Mouse (Mus musculus) gonadal fat pad, adult 2 months (tissue): ENCODE results near the gene Gorasp1. TPM values are rescaled to one million over a fixed set of nuclear protein-coding genes. Genes with fewer than 3 reads are reported as not detected.

Experiments
- DNase-seq: peaks from one replicate; pipeline ENCODE4 v3.0.0-alpha.2; 2012; ENCODE audit warnings: low read depth
- polyA plus RNA-seq: library from polyadenylated mRNA; depleted of rRNA; stranded (reverse); fragments of >200 nt; gene quantifications from 2 replicates; pipeline ENCODE4 v1.2.3, GENCODE M21; 2012

Gene Gorasp1
- polyA plus RNA-seq, 1 experiment, result 47.2 TPM

DNA sequence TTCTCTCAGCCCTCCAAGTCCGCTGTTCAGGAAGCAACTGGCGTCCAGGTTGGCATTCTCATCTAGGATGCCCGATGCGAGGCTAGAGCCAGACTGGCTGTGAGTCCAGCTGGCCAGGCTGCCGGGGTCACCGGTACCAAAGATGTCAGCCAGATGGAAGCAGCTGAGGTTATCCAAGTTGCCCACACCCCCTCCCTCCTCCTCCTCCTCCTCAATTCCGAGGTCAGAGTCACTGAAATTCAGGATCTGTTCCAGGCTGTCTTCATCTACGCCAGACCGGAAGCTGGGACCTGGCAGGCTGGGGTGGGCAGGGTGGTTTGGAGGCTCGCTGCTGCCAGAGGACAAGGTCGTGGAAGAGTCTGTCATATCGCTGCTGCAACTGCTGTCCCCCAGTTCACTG is 35.2 kb upstream of the Gorasp1 start:
- DNase-seq, result no peak

DNA sequence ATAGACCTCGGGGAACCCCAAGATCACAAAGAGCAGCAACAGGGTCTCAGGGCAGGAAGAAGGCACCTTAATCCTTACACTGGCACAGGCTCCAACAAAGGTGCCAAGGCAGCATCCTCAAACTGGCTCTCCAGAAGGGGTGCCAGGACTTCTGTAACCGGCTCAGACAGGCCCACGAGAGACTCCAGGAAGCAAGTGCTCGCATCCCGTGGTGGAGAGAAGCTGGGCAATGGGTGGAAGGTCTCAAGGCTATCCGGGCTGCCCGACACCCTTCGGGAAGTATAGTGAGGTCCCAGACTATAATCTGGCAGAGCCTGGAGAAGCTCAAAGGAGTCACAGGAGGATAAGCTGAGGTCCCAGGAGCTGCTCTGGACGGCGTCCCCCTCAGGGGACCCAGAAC is 34.8 kb upstream of the Gorasp1 start:
- DNase-seq, result no peak

DNA sequence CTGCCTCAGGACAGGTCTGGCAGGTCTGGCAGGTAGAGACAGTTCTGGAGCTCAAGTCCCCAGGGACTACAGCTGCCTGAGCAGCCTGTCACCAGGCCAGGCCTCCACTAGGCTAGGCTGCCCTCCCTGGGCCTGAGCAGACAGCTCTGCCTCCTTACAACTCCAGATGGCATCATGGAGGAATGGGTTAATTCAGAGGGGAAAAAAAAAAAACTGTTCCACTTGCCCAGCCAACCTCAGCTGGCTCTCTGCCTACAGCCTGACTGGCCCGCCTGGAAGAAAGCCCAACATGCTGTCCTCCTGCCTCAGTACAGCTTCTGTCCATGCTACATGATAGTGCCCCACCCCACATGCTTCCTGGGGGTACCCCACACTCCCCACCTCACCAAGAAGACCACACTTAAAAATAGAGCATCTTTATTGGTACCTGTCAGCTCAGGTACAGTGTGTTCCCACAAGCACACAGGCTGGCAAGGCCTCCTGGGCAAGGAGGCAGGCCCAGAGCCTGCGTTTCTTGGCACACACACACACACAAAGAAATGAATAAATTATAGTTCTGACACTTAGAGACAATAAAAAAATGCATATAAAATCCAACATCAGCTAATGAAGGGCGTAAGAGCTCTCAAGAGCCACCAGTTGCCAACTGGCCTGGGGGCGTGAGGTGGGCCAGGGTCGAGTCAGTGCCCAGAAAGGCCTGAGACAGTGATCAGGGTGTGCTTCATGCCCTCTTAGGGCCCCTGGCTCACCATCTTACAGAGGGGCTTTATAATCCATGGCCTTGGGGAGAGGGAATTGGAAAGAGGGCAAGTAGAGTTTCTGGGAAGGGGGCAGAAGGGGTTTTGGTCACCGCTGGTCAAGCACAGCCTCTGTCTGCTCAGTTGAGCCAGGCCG is 33.6 kb upstream of the Gorasp1 start:
- peak; percentile 71 for DNase-seq

DNA sequence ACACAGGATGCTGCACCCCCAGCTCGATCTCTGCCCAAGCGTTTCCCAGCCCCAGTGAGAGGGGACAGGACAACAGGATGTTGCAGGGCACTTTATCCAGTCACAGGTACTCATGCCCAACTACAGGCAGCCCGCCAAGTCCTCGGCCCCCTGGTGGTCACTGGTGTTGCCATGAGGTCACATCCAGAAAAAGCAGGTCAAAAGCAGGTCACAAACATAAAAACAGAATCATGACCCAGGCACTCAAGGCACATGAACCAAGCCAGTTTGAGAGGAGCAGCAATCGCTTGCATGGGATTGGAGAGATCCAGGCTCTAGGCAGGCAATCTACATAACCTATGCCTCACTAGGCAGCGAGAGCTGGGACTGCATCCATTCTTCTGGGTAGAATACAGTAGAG is 32.9 kb upstream of the Gorasp1 start:
- DNase-seq, result peak; percentile 56

DNA sequence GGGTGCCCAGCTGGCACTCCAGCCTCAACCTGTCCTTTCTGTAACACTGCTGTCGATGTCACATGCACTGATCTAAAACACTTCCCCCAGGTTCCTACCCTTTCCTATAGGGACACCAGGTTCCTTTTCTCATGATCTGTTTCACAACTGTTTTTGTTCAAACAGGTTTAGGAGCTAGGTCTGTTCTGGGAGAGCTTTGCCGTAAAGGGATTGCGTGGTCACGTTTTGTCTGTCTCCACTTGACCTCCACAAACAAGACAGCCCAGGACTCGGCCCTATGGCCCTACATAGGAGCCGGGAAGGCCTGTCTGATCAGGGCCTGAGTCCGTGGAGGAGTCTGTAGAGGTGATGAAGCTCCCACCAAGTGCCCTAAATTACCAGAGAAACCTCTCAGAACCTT is 32.4 kb upstream of the Gorasp1 start:
- DNase-seq, result peak; percentile 83

DNA sequence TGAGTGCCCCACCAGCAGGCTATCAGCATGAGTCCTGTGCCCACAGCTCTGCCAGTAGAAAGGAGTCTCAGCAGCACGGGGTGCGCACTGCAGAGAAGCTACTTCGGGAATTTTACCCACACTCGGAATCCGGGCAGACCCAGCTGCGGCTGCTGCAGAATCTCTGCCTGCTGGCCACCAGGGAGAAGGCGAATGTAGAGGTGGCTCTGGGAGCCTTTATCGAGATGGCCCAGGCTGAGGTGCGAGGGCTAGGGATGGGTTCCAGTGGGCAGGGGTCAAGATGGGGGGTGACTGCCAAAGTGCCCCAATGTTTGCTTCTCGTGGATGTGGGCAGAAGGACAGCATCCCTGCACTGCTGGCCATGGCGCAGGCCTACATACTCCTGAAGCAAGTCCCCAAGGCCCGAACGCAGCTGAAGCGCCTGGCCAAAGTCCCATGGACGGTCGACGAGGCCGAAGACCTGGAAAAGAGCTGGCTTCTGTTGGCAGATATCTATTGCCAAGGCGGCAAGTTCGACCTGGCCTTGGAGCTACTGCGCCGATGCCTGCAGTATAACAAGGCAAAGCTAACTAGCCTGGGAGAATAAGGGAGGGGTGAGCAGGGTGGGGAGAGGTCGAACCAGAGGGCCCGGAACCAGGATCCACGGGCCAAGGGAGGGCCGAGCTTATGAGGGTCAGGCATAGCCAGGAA is 29.0 kb upstream of the Gorasp1 start:
- DNase-seq, result no peak

DNA sequence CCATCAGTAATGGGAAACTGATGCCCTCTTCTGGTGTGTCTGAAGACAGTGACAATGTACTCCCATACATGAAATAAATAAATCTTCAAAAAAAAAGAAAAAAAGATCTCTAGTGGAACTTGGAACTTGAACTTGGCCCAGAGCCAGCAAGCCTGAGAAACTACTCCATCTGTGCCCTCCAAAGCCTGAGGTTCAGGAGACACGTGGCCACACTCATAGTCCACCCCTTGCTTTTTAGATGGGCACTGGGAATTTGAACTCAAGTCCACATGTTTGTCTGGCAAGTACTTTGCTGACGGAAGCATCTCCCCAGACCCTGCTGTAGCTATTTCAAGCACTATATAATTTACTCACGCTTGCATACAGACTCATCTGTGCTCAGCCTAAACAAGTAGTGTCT is 27.8 kb upstream of the Gorasp1 start:
- DNase-seq, result no peak

DNA sequence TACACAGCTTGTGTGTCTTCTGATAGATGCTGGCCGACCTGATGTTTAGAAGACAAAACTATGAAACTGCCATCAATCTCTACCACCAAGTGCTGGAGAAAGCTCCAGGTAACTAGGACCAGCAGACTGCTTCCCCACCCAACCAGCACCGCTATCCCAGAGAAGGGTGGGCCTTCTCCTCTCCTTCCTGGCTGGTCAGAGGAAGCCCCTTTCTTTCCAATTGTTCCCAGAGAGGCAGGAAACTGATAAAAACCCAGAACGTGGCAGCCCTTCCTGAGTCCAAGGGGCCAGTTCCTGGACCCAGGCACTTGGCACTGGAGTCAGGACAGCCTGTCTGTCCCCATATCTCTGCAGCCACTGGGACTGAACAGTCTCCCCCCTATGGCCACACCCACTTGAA is 26.8 kb upstream of the Gorasp1 start:
- no peak for DNase-seq

DNA sequence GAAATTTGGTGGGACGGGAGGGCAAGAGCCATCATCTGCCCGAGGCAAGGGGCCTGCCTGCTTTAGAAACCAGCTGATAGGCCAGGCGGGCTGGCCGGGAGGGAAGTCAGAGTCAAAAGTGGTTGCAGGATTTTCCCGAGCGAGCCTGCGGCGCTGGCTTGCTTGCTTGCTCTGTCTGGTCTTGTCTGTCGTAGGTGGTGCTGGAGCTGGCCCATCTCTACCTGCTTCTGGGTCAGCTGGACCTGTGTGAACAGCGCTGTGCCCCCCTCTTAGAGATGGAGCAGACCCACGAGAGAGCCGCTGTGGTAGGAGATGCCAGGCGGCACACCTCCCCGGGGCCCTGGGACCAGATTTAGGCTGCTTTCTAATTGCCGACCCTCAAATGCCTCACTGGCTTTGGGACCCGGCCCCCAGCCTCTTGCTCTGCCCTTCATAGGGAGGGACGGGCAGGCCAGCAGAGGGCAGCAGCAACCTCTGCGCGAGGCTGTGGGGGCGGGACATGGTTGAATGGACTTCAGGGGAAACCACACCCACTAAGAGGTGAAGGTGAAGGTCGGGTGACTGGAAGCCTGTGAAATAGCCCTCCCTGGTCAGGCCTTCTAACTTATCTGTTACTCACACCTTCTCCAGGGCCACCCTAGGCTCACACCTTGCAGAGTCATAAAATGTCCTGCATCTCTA is 25.8 kb upstream of the Gorasp1 start:
- DNase-seq, result peak; percentile 65

DNA sequence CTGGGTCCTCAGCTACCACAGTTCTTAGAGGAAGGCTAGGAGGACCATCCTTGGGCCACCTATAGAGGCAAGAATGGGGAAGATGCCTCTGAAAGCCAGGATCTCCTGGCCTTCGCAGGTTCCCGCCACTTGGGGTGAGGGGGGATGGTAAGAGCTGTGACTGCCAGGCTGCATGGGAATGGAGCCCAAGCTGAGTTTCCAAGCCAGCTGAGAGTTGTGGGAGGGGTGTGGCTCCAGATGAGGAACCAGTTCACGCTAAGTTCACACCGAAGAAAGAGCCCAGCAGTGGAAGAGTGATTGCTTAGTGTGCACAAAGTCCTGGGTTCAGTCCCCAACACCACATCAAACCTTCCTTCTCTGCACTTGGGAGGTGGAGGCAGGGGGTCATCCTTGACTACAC is 24.9 kb upstream of the Gorasp1 start:
- DNase-seq, result no peak

DNA sequence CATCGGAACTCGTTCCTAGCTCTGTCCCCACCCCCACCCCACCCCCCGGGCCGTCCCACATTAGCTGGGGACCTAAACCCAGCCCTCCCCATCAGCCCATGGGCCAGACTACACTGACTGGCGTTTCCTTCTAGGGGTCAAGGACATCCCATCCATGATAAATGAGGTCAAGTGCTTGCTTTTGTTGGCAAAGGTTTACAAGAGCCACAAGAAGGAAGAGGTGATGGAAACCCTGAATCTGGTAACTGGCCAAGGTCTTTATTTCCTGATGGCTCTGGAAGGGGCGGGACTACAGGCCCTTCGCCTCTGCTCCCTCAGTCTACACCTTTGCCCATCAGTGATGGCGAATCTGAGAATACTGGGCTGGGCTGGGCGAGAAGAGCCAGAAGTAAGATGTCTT is 21.5 kb upstream of the Gorasp1 start:
- no peak for DNase-seq

DNA sequence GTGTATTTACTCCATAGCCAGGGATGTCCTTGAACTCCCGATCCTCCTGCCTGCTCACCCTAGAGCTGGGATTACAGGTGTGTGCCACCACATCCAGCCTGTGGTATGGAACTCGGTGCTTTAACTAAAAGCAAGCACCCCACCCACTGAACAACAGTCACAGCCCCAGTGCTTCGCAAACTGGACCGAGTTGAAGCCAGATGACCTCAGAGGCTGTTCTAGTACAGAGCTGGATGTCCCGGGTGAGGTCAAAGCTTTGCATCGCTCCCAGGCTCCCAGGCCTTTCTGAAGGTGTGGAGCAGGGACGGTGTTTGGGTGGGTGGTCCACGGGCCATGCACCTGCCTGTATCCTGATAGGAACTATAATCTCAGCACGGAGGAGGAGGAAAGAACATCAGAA is 14.0 kb upstream of the Gorasp1 start:
- no peak for DNase-seq

DNA sequence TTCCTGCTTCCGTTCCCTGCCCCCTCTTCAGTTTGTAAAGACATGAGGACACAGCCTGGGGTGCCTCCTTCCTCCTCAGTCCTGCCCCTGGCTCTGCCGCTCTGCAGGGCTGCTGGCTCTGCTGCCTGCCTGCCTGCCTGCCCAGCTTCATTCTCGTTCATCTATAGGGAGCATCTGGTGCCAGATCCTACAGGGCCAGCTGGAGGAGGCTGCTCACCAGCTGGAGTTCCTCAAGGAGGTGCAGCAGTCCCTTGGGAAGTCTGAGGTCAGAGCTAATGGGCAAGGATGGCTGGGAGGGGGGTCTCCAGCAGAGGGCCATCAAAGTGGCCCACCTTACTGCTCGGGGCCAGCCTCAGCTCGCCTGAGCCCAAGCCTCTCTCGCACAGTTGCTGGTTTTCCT is 13.1 kb upstream of the Gorasp1 start:
- DNase-seq, result no peak

DNA sequence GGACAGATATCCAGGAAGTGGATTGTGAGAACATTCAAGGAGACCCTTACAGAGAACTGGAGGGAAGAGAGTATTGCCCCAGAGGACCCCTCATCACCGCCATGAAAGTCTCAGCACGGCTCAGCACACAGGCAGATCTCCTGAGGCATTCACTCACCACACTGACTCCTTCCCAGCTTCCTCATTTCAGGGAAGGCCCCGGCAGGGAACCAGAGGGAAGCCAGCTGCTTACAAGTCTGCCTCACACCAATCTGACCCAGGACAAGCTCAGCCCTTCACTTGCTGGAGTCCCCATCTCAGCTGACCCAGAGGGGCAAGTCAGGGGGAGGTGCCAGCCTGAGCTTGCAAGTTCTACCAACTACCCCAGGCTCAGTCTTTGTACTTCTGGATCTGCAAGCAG is 11.4 kb upstream of the Gorasp1 start:
- DNase-seq, result no peak

DNA sequence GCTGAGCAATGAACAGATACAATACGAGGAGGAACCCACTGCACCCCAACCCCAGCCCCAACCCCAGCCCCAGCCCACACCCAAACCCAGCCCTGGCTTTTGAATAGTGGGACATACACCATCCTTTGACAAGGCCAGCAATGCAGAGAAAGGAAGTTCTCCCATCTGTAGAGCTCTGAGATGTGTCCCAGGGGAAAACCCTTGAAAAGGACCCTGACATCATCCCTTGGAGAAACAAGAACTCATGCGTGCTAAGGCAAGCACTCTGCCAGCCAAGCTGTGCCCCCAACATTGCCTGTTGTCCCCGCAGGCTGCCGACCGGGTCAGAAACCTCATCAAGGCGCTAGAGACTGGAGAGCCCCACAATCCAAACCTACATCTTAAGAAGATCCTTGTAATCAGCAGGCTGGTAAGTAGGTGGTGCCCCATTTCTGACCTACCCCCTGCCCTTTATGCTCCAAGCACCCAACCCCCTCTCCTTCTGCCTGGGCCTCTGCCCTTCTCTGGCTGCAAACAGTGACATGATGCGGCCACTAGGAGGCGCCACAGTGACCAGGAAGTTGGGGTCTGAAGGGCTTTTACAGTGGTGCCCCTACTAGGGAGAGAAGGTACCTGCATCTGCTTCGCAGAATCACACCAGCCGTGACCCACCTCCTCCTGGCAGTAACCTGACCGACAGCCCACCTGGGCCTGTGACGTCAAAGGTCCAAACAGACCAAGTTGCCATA is 8.0 kb upstream of the Gorasp1 start:
- DNase-seq, result no peak

DNA sequence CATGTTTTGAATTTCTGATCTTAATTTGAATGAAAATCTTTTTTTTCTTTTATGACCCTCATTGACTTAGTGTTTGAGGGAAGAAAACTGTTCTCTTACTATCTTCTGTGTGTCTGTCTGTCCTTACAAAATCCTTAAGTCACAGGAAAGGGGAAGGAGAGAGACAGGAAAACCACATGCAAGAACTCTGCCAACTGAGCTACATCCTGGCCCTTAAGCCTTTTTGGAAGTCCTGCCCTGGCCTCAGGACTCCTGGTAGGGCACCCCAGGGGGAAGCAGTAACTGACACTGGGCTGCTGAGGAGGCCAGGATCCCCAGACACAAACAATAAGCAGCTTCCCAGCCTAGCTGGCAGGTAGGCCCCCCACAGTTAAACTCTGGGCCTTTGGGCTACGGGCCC is 6.0 kb upstream of the Gorasp1 start:
- no peak for DNase-seq

DNA sequence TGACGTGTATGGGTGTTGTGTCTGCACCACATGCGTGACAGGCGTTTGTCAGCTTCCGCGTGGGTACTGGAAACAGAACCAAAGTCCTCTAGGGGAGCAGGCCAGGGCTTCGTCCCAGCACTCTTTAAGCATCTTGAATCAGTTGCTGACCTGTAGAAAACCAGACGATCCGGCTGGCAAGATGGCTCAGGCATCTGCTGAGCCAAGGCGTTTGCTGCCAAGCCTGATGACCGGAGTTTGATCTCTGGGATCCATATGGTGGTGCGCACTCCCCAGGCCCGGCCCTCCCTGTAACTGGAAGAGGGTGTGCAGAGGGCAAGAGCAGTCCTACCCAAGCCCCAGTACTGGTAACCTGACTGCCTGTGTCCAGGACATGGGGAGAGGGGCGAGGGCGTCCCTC is 4.5 kb upstream of the Gorasp1 start:
- no peak for DNase-seq

DNA sequence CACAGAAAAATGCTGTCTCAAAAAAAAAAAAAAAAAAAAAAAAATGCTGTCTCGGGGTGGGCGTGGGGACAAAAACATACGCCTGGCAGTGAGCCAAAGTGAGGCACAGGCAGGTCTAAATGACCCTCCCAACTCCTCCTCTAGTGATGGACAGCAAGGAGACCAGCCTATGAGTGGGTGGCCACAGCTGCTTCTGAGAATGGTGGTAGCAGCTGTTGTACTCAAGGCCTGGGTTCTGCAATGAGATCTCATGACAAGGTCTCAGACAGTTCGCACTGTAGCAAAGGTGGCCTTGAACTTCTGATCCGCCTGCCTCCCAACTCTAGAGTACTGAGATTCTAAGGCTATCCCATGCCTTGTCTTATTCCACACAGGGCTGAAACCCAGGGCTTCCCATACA is 4.0 kb upstream of the Gorasp1 start:
- no peak for DNase-seq

DNA sequence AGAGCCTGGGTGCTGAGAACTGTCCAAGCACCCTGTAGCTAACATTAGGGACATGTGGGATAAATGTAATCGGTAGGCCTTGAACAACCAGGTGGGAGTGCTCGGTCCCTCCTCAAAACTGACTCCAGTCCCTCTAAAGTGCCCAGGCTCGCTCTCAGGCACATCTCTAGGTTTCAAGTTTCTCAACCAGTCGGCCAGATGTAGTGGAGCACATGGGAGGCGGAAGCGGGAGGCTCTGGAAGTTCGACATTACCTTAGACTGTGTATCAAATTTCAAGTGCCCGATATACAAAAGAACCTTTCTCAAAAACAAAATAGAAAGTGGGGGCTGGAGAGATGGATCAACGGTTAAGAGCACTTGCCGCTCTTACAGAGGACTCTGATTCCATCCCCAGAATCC is 2.3 kb upstream of the Gorasp1 start:
- no peak for DNase-seq

DNA sequence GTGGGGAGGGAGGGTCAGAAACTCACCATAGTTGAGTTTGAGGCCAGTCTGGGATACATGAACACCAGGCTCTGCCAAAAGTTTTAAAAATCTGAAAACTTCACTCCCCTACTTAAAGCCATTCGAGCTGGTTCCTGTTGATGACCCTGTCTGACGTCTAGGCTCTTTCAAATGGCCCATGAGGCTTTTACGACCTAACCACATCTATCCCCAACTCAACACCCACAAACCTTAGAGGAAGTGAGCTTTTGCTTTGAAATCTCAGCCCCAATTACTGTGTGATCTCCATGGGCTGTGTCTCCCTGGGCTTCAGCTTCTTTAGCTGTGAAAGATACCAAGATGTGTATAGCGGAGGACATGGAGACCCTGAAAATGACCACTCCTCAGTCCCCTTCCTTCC is 1.1 kb upstream of the Gorasp1 start:
- no peak for DNase-seq

DNA sequence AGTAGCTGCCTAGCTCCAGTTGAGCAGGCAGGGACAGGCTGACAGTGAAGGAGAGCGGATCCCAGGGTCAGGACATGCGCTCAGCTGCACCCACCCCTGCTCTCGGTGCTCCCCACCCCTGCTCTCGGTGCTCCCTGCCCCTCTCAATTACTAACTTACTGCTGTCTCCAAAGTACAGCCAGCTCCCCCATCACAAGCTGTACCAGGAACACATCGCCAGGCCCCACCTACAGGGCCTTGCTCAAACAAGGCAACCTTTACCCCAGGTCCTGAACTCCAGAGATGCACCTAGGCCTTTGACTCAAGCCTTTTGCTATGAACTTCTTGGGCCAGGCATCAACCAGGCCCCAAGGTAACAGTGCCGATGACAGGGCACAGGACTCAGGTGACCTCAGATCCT is 3.7 kb downstream of the Gorasp1 start:
- DNase-seq, result no peak

DNA sequence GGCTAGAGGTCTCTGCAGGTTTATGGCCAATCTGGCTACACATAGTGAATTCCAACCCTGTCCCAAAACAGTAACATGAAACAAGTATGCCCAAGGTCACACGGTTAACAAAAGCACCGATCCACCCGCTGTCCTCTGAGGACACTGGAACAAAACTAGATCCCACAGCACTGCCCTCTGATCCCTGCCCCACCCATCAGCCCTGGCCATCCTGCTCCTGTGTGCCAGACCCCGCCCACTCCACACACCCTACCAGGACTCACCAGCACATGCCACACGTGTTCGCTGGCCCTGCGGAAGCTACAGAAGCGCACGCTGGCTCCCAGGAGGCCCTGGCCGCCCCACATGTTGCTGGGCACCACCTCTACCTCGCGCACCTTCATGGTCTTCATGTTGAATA is 5.0 kb downstream of the Gorasp1 start:
- no peak for DNase-seq
